Mouse (Mus musculus): ENCODE measurements around the gene Zeb2. TPM values are rescaled to one million over a fixed set of nuclear protein-coding genes. Genes with fewer than 3 reads are reported as not detected.

The Zeb2 gene
- 77.3 and 84.3 TPM in 2 replicates for polyA plus RNA-seq (2015; fragmentation: Nextera tagmentation; extraction: Ambion mirVana)

DNA sequence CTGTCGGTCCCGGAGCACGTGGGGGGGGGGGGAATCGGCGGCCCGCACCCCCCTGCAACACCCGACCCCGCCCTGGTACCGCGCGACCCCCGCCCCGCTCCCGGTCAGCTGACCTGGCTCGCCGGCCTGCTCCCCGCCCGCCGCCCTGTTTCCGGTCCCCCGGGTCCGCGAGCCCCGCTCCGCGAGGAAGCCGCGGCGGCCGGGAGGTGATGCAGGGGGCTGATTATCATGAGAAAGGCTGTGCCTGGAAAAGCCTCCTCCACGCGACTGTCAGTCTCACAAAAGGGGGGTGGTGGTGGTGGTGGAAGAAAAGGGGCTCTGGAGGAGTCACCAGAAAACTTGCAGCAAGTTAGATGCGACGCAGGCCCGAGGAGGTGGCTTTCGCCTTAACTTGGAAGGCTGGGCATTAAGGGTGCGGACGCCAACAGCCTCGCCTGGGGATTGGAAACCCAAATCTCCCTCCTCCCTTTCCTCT is at the start of gene Zeb2:
Gene Zeb2 (minus strand): TSS at position 309 of the 475 bp plus-strand sequence.
- no peaks in the 10 kb centered on the region for H3K4me1 ChIP-seq (replicated peaks; ENCODE audit: control insufficient read depth, insufficient read depth, low read length)
- peak within 1 kb of the TSS; percentile 85 for H3K4me2 ChIP-seq (ENCODE audit: low read depth, low read length)
- WGBS, result 0% methylated on average over 26 of the region's 39 CpGs
- no peaks in the 10 kb centered on the region for H3K36me3 ChIP-seq (ENCODE audit: control insufficient read depth, insufficient read depth, low read length)
- H3K27me3 ChIP-seq (ENCODE audit: control insufficient read depth, insufficient read depth, low read depth, low read length), result peaks cover 2% of the 10 kb centered on the region
- H3K9ac ChIP-seq (ENCODE audit: low read length), result peak within 1 kb of the TSS; percentile 79
- peak within 1 kb of the TSS; percentile 65 for H3K4me3 ChIP-seq (ENCODE audit: low read length)
- peak; percentile 67 for ATAC-seq (ENCODE audit: low read depth)
- H3K9me3 ChIP-seq (ENCODE audit: control insufficient read depth, low read length), result no peaks in the 10 kb centered on the region
- H3K27ac ChIP-seq (ENCODE audit: low read length), result peak within 1 kb of the TSS; percentile 98

DNA sequence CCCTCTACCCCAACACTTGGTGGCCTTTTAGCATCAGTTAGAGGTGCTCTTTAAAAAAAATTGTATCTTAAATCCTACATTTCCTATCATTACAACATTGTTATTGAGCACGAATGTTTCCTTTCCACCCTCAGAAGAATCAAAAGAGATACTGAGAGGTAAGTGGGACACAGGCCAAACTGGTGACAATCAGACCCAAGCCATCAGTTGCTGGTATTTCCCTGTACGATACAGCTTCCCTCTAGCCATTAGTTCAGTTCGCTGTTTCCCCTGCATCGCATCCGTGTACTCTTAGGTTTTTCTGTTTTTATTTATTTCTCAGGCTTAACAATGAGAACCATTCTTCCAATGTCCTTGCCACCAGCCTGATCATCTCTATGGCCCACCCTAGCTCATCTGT is 41.6 kb upstream of the Zeb2 start:
- Histone ChIP-seq H3K27me3 (ENCODE audit: control insufficient read depth, insufficient read depth, low read depth, low read length) (no peaks in the 10 kb centered on the region), H3K9ac (ENCODE audit: low read length) (no peak overlapping the region), H3K4me2 (ENCODE audit: low read depth, low read length) (no peak overlapping the region), H3K27ac (ENCODE audit: low read length) (no peak overlapping the region), H3K4me1 (replicated peaks; ENCODE audit: control insufficient read depth, insufficient read depth, low read length) (no peaks in the 10 kb centered on the region), H3K36me3 (ENCODE audit: control insufficient read depth, insufficient read depth, low read length) (no peaks in the 10 kb centered on the region), H3K9me3 (ENCODE audit: control insufficient read depth, low read length) (no peaks in the 10 kb centered on the region), H3K4me3 (ENCODE audit: low read length) (no peak overlapping the region)
- WGBS, result 88% methylated on average over 5 of the region's 5 CpGs
- no peak for ATAC-seq (ENCODE audit: low read depth)

DNA sequence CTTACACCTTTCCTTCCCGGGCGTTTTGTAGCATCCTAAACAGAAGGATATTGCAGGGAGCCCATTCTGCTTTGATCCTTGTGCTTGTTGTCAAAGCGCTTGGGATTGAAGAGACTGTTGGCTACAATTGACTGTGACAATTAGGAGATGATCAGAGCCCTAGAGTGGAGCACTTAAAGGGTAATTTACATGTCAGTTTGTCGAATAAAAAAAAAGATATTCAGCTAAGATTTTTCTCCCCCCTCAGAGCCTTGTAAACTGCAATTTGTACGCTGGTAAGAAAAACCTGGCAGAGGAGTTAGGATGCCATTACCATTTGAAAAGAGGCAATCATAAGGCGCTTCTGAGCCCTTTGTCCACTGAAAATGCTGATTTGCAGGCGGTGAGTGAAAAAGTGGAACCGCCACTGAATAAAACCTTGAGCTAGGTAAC is 41.2 kb upstream of the Zeb2 start:
- WGBS, result 47% methylated on average over 8 of the region's 8 CpGs
- H3K9ac ChIP-seq (ENCODE audit: low read length), result no peak overlapping the region
- H3K36me3 ChIP-seq (ENCODE audit: control insufficient read depth, insufficient read depth, low read length), result no peaks in the 10 kb centered on the region
- H3K4me2 ChIP-seq (ENCODE audit: low read depth, low read length), result no peak overlapping the region
- no peak overlapping the region for H3K27ac ChIP-seq (ENCODE audit: low read length)
- no peaks in the 10 kb centered on the region for H3K27me3 ChIP-seq (ENCODE audit: control insufficient read depth, insufficient read depth, low read depth, low read length)
- H3K4me1 ChIP-seq (replicated peaks; ENCODE audit: control insufficient read depth, insufficient read depth, low read length), result no peaks in the 10 kb centered on the region
- no peaks in the 10 kb centered on the region for H3K9me3 ChIP-seq (ENCODE audit: control insufficient read depth, low read length)
- no peak overlapping the region for H3K4me3 ChIP-seq (ENCODE audit: low read length)
- ATAC-seq (ENCODE audit: low read depth), result no peak

DNA sequence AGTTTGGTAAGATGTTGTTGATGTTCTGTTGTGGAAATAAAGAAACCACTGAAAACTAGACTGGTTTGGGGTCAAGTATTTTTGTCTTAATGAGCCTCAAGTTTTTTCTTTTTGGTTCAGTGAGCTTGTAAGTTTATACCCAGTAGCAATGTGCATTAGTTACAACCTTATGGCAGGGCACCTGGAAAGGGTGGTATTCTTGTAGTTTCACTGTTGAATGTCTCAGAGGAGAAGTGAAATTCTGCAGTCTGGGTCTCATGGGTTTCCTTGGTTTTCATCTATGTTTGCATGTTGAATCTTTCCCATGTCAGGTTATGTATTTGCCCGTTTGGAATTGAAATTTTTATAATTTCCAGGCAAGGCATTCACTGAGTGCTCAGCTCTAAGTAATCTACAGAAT is 36.1 kb upstream of the Zeb2 start:
- no peaks in the 10 kb centered on the region for H3K36me3 ChIP-seq (ENCODE audit: control insufficient read depth, insufficient read depth, low read length)

DNA sequence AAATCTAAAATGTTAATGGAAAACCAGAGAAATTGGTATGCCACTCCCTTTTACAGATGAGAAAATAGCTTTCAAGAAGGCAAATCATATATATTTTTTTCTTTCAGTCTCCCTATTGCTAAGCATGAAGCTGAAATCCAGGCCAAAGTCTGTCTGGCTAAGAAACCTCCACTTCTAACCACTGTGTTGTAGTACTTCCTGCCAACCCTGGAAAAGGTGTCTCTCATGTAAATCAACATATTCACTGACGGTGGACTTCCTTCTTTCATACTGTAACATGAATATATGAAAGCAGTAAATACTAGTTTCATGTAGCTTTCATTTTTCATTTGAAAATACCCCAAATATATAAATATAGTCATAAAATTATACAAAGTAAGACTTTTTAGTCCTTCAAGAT is 26.0 kb upstream of the Zeb2 start:
- no peaks in the 10 kb centered on the region for H3K36me3 ChIP-seq (ENCODE audit: control insufficient read depth, insufficient read depth, low read length)
- H3K4me3 ChIP-seq (ENCODE audit: low read length), result no peak overlapping the region
- H3K9ac ChIP-seq (ENCODE audit: low read length), result no peak overlapping the region
- no peaks in the 10 kb centered on the region for H3K9me3 ChIP-seq (ENCODE audit: control insufficient read depth, low read length)
- no peak overlapping the region for H3K4me2 ChIP-seq (ENCODE audit: low read depth, low read length)
- no peak overlapping the region for H3K27ac ChIP-seq (ENCODE audit: low read length)
- ATAC-seq (ENCODE audit: low read depth), result no peak
- H3K4me1 ChIP-seq (replicated peaks; ENCODE audit: control insufficient read depth, insufficient read depth, low read length), result no peaks in the 10 kb centered on the region
- WGBS, result 53% methylated on average over 1 of the region's 1 CpGs
- no peaks in the 10 kb centered on the region for H3K27me3 ChIP-seq (ENCODE audit: control insufficient read depth, insufficient read depth, low read depth, low read length)

More for the DNA sequence above, 36.1 kb upstream of the Zeb2 start:
- Histone ChIP-seq H3K27me3 (ENCODE audit: control insufficient read depth, insufficient read depth, low read depth, low read length) (no peaks in the 10 kb centered on the region), H3K4me1 (replicated peaks; ENCODE audit: control insufficient read depth, insufficient read depth, low read length) (no peaks in the 10 kb centered on the region), H3K4me2 (ENCODE audit: low read depth, low read length) (no peak overlapping the region), H3K4me3 (ENCODE audit: low read length) (no peak overlapping the region), H3K27ac (ENCODE audit: low read length) (no peak overlapping the region), H3K9ac (ENCODE audit: low read length) (no peak overlapping the region), H3K9me3 (ENCODE audit: control insufficient read depth, low read length) (no peaks in the 10 kb centered on the region)
- no peak for ATAC-seq (ENCODE audit: low read depth)
- WGBS, result 56% methylated on average over 1 of the region's 1 CpGs

DNA sequence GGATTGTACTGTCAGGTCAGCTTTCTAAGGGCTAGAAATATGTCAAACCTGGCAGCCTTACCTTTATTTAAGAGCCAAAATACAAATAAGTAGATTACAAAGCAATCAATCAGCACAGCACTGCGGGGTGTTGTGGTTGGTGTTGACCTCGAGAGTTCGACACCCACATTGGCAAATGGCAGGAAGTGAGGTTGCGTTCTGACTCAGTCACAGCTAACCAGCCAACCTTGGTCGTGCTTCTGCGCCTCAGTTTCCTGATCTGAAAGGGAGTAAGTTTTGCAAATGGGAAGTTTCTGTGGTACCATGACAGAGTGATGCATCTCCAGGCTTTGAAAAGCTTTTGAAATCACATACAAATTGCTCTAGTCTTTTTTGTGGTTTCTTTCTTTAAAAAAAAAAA is 21.7 kb upstream of the Zeb2 start:
- no peak overlapping the region for H3K4me2 ChIP-seq (ENCODE audit: low read depth, low read length)
- H3K36me3 ChIP-seq (ENCODE audit: control insufficient read depth, insufficient read depth, low read length), result no peaks in the 10 kb centered on the region
- WGBS, result 74% methylated on average over 6 of the region's 6 CpGs
- no peaks in the 10 kb centered on the region for H3K4me1 ChIP-seq (replicated peaks; ENCODE audit: control insufficient read depth, insufficient read depth, low read length)
- H3K9me3 ChIP-seq (ENCODE audit: control insufficient read depth, low read length), result no peaks in the 10 kb centered on the region
- no peak overlapping the region for H3K4me3 ChIP-seq (ENCODE audit: low read length)
- ATAC-seq (ENCODE audit: low read depth), result no peak
- no peaks in the 10 kb centered on the region for H3K27me3 ChIP-seq (ENCODE audit: control insufficient read depth, insufficient read depth, low read depth, low read length)
- H3K27ac ChIP-seq (ENCODE audit: low read length), result no peak overlapping the region
- no peak overlapping the region for H3K9ac ChIP-seq (ENCODE audit: low read length)

DNA sequence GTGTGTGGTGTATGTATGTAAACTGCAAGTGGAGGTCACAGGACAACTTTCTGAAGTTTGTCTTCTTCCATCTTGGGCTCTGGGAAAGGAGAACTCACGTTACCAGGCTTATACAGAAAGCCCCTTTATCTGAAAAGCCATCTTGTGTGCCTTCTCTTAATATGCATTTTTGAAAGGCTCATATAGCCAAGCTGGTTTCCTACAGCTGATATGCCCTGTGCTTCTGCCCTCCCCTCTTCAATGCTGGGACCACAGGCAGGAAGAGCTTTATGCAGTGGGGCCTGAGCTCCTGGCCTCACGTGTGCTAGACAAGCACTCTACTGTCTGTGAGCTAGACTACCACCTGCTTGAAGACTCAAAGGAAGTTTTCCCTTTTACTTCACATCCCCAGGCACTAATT is 19.6 kb upstream of the Zeb2 start:
- no peak for ATAC-seq (ENCODE audit: low read depth)
- Histone ChIP-seq H3K36me3 (ENCODE audit: control insufficient read depth, insufficient read depth, low read length) (no peaks in the 10 kb centered on the region), H3K27me3 (ENCODE audit: control insufficient read depth, insufficient read depth, low read depth, low read length) (no peaks in the 10 kb centered on the region), H3K4me2 (ENCODE audit: low read depth, low read length) (no peak overlapping the region), H3K27ac (ENCODE audit: low read length) (no peak overlapping the region), H3K9me3 (ENCODE audit: control insufficient read depth, low read length) (no peaks in the 10 kb centered on the region), H3K4me1 (replicated peaks; ENCODE audit: control insufficient read depth, insufficient read depth, low read length) (no peaks in the 10 kb centered on the region), H3K9ac (ENCODE audit: low read length) (no peak overlapping the region), H3K4me3 (ENCODE audit: low read length) (no peak overlapping the region)
- 59% methylated on average over 2 of the region's 2 CpGs for WGBS

DNA sequence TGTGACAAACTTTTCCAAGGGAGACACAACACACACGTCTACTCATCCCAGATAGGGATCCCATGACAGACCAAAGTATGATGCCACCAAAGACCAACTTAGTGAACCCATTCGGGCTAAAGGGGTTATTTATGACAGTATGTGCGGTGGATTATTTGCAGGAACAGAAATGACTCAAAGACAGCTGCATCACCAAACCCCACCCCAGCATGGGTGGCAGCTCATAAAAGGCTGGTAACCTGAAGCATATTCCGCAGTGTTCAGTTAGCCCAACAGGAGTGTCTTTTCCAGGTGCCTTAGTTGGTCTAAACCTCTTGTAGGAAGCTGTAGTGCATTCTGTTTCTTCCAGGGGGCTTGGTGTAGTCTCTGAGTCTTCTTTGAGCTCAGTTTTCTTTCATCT is 16.0 kb upstream of the Zeb2 start:
- Histone ChIP-seq H3K36me3 (ENCODE audit: control insufficient read depth, insufficient read depth, low read length) (no peaks in the 10 kb centered on the region), H3K27ac (ENCODE audit: low read length) (no peak overlapping the region), H3K4me3 (ENCODE audit: low read length) (no peak overlapping the region), H3K9ac (ENCODE audit: low read length) (no peak overlapping the region), H3K27me3 (ENCODE audit: control insufficient read depth, insufficient read depth, low read depth, low read length) (no peaks in the 10 kb centered on the region), H3K4me2 (ENCODE audit: low read depth, low read length) (no peak overlapping the region), H3K4me1 (replicated peaks; ENCODE audit: control insufficient read depth, insufficient read depth, low read length) (peaks cover 4% of the 10 kb centered on the region; the same call in 1 of the 2 replicates), H3K9me3 (ENCODE audit: control insufficient read depth, low read length) (no peaks in the 10 kb centered on the region)
- WGBS, result 87% methylated on average over 4 of the region's 4 CpGs
- no peak for ATAC-seq (ENCODE audit: low read depth)

DNA sequence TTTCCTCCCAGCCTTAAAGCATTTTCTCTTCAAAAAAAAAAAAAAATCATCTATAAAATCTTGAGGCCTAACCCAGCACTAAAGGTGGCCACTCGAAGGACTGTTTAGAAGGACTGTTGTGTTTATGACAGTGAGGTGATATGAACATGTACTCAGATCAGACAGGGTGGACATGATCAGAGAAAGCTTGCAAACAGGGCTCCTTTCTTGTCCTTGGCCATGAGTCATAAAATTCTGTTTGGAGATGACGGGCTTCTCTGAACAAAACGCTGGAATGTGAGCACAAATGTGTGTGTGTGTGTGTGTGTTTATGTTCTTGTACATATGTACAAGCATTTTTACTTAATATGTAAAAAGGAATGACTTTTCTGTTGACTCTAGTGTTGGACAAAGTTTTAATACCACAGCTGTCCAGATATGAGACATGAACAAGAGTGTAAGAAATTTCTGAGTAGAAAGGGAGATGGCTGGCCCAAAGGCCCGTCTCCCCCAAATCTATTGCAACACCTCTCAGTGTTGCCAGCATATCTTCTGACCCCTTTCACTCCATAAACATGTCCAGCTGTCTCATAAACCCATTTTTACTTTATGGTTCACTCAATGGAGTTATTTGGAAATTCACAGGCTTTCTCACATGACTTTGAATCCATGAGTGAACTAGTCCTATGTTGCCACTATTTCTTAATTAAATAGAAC is 13.4 kb upstream of the Zeb2 start:
- ATAC-seq (ENCODE audit: low read depth), result peak; percentile 84
- Histone ChIP-seq H3K4me3 (ENCODE audit: low read length) (no peak overlapping the region), H3K27me3 (ENCODE audit: control insufficient read depth, insufficient read depth, low read depth, low read length) (no peaks in the 10 kb centered on the region), H3K27ac (ENCODE audit: low read length) (peak overlapping the region; percentile 44; the same call in 1 of the 2 replicates), H3K4me2 (ENCODE audit: low read depth, low read length) (no peak overlapping the region), H3K9me3 (ENCODE audit: control insufficient read depth, low read length) (no peaks in the 10 kb centered on the region), H3K9ac (ENCODE audit: low read length) (no peak overlapping the region), H3K4me1 (replicated peaks; ENCODE audit: control insufficient read depth, insufficient read depth, low read length) (peaks cover 4% of the 10 kb centered on the region; the same call in 1 of the 2 replicates), H3K36me3 (ENCODE audit: control insufficient read depth, insufficient read depth, low read length) (no peaks in the 10 kb centered on the region)
- WGBS, result 43% methylated on average over 4 of the region's 4 CpGs
